Mouse (Mus musculus): ENCODE measurements around the gene Pitpnc1. TPM values are rescaled to one million over a fixed set of nuclear protein-coding genes. Genes with fewer than 3 reads are reported as not detected.

Gene Pitpnc1
- polyA plus RNA-seq, 1 experiment = 11.3 TPM

- no peak overlapping the region for H3K27ac ChIP-seq (ENCODE audit: control insufficient read depth, insufficient read depth, low read length)
- no peaks in the 10 kb centered on the region for H3K36me3 ChIP-seq (ENCODE audit: control insufficient read depth, insufficient read depth, low read length)
- DNase-seq = no peak
- WGBS = 94% methylated on average over 10 of the region's 10 CpGs
- H3K27me3 ChIP-seq (ENCODE audit: control insufficient read depth, insufficient read depth, low read length) = no peaks in the 10 kb centered on the region
- no peak overlapping the region for H3K4me3 ChIP-seq (ENCODE audit: control insufficient read depth, insufficient read depth, low read length)
- H3K4me1 ChIP-seq (replicated peaks; ENCODE audit: control insufficient read depth, insufficient read depth, low read length) = peaks cover 8% of the 10 kb centered on the region
- TF ChIP-seq CTCF (IDR thresholded peaks at IDR 0.05; ENCODE audit: borderline replicate concordance, control insufficient read depth, extremely low read depth, insufficient read depth, low read length, poor library complexity) = no peak
- TF ChIP-seq POLR2A (IDR thresholded peaks at IDR 0.05; ENCODE audit: control insufficient read depth, extremely low read depth, insufficient read depth, low read length, poor library complexity) = no peak
Observed at GRCm38 (mm10) chr11:107386481-107386880, 84.0 kb downstream of the Pitpnc1 start.

DNA sequence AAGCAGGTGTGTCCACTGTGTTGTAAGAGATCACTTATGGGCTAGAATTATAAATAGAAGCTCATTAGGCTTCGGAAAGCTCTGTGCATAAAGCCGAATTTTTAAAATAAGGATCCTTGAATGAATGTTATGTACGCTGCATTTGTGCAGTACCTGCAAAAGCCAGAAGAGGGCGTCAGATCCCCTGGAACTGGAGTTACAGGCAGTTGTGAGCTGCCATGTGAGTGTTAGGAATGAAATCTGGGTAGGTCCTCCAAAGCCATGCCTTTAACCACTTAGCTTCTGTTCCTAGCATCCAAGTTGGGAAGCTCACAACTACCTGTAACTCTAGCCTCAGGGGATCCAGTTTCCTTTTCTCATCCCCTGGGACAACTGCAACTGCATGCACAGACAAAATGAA lies 85.2 kb downstream of the Pitpnc1 start:
- Histone ChIP-seq H3K27me3 (ENCODE audit: control insufficient read depth, insufficient read depth, low read length) (no peaks in the 10 kb centered on the region), H3K36me3 (ENCODE audit: control insufficient read depth, insufficient read depth, low read length) (no peaks in the 10 kb centered on the region), H3K27ac (ENCODE audit: control insufficient read depth, insufficient read depth, low read length) (no peak overlapping the region), H3K4me1 (replicated peaks; ENCODE audit: control insufficient read depth, insufficient read depth, low read length) (peaks cover 8% of the 10 kb centered on the region), H3K4me3 (ENCODE audit: control insufficient read depth, insufficient read depth, low read length) (no peak overlapping the region)
- DNase-seq = peak; percentile 69
- 75% methylated on average over 4 of the region's 4 CpGs for WGBS
- TF ChIP-seq CTCF (IDR thresholded peaks at IDR 0.05; ENCODE audit: borderline replicate concordance, control insufficient read depth, extremely low read depth, insufficient read depth, low read length, poor library complexity) = no peak
- no peak for TF ChIP-seq POLR2A (IDR thresholded peaks at IDR 0.05; ENCODE audit: control insufficient read depth, extremely low read depth, insufficient read depth, low read length, poor library complexity)

GRCm38 (mm10) chr11:107383985-107384384 lies 86.5 kb downstream of the Pitpnc1 start:
- no peak overlapping the region for H3K4me3 ChIP-seq (ENCODE audit: control insufficient read depth, insufficient read depth, low read length)
- H3K36me3 ChIP-seq (ENCODE audit: control insufficient read depth, insufficient read depth, low read length) = no peaks in the 10 kb centered on the region
- TF ChIP-seq POLR2A (IDR thresholded peaks at IDR 0.05; ENCODE audit: control insufficient read depth, extremely low read depth, insufficient read depth, low read length, poor library complexity) = no peak
- TF ChIP-seq CTCF (IDR thresholded peaks at IDR 0.05; ENCODE audit: borderline replicate concordance, control insufficient read depth, extremely low read depth, insufficient read depth, low read length, poor library complexity) = no peak
- no peak overlapping the region for H3K27ac ChIP-seq (ENCODE audit: control insufficient read depth, insufficient read depth, low read length)
- DNase-seq = no peak
- WGBS = 92% methylated on average over 6 of the region's 6 CpGs
- H3K4me1 ChIP-seq (replicated peaks; ENCODE audit: control insufficient read depth, insufficient read depth, low read length) = peaks cover 5% of the 10 kb centered on the region
- no peaks in the 10 kb centered on the region for H3K27me3 ChIP-seq (ENCODE audit: control insufficient read depth, insufficient read depth, low read length)

DNA sequence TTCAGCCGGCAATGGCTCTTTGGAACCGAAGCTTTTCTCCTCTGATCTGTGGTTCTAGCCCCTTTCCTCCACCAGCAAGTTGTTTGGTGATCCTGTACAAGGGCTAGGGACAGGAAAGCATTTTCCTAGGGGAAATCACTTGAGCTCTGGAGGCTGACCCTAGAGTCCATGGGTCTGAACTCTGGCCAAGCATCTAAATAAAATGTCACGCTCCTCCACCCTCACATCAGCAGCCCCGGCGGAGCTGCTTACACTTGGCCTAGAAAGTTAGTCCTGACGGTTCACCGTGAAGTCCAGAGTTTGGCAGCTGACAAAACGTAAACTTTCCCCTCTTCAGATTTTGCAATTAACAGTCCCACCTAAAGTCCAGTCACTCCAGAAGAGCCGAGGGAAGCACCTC lies 90.5 kb downstream of the Pitpnc1 start:
- DNase-seq = no peak

DNA sequence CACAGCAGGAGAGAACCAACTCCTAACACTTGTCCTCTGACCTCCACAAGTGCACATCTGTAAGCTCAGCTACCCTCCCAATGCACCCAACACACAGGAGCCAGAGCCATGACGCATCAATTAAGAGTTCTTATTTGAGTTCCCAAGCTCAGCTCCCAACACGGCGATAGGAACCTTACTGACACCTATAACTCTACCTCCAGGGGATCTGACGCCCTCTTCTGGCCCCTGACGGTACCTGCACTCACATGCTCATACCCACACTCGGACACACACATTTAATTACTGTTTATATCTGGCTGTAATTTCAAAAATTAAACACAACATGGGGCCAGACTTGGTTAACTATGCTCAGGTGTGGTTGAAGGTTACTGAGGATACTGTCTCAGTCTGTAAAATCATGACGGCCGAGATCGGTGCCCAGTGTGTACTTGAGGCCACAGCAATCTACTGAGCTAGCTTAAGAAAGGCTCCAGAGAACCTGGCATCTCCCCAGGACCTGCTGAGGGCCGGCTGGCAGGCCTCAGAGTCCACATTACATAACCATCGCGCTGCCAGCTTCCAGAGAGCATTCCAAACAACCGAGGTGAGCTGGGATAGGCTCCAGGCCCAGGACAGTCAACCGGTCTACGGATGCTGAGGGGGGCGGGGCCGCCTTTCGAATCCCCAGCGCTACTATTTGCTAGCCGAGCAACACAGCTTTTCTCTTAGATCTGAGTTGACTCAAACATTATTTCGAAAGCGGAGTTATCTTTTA lies 91.2 kb downstream of the Pitpnc1 start:
- Histone ChIP-seq H3K27ac (ENCODE audit: control insufficient read depth, insufficient read depth, low read length) (no peak overlapping the region), H3K4me1 (replicated peaks; ENCODE audit: control insufficient read depth, insufficient read depth, low read length) (no peaks in the 10 kb centered on the region), H3K27me3 (ENCODE audit: control insufficient read depth, insufficient read depth, low read length) (no peaks in the 10 kb centered on the region), H3K4me3 (ENCODE audit: control insufficient read depth, insufficient read depth, low read length) (no peak overlapping the region), H3K36me3 (ENCODE audit: control insufficient read depth, insufficient read depth, low read length) (no peaks in the 10 kb centered on the region)
- 95% methylated on average over 22 of the region's 22 CpGs for WGBS
- TF ChIP-seq CTCF (IDR thresholded peaks at IDR 0.05; ENCODE audit: borderline replicate concordance, control insufficient read depth, extremely low read depth, insufficient read depth, low read length, poor library complexity) = no peak
- DNase-seq = no peak

More for the DNA sequence above, 90.5 kb downstream of the Pitpnc1 start:
- Histone ChIP-seq H3K4me3 (ENCODE audit: control insufficient read depth, insufficient read depth, low read length) (no peak overlapping the region), H3K36me3 (ENCODE audit: control insufficient read depth, insufficient read depth, low read length) (no peaks in the 10 kb centered on the region), H3K27ac (ENCODE audit: control insufficient read depth, insufficient read depth, low read length) (no peak overlapping the region), H3K27me3 (ENCODE audit: control insufficient read depth, insufficient read depth, low read length) (no peaks in the 10 kb centered on the region), H3K4me1 (replicated peaks; ENCODE audit: control insufficient read depth, insufficient read depth, low read length) (no peaks in the 10 kb centered on the region)
- WGBS = 94% methylated on average over 9 of the region's 9 CpGs
- TF ChIP-seq POLR2A (IDR thresholded peaks at IDR 0.05; ENCODE audit: control insufficient read depth, extremely low read depth, insufficient read depth, low read length, poor library complexity) (no peak), CTCF (IDR thresholded peaks at IDR 0.05; ENCODE audit: borderline replicate concordance, control insufficient read depth, extremely low read depth, insufficient read depth, low read length, poor library complexity) (no peak)

DNA sequence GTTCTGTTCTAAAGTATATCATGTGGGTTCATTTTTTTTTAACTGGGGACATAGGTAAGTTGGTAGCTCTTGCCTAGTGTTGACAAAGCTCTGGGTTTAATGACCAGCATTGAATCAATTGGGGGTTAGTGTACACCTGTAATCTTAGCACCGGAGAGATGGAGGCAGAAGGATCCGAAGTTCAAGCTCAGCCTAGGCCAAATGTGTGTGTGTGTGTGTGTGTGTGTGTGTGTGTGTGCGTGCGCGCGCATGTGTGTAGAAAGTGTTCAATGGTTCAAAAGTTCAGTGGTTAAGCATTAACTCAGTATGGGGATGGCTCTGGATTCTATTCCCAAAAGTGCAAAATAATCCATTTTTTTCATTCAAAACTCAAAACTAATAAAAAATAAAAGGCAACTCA lies 93.2 kb downstream of the Pitpnc1 start:
- DNase-seq = no peak
- TF ChIP-seq CTCF (IDR thresholded peaks at IDR 0.05; ENCODE audit: borderline replicate concordance, control insufficient read depth, extremely low read depth, insufficient read depth, low read length, poor library complexity) = no peak
- no peak for TF ChIP-seq POLR2A (IDR thresholded peaks at IDR 0.05; ENCODE audit: control insufficient read depth, extremely low read depth, insufficient read depth, low read length, poor library complexity)
- no peak overlapping the region for H3K27ac ChIP-seq (ENCODE audit: control insufficient read depth, insufficient read depth, low read length)
- H3K4me1 ChIP-seq (replicated peaks; ENCODE audit: control insufficient read depth, insufficient read depth, low read length) = no peaks in the 10 kb centered on the region
- no peaks in the 10 kb centered on the region for H3K27me3 ChIP-seq (ENCODE audit: control insufficient read depth, insufficient read depth, low read length)
- 97% methylated on average over 6 of the region's 6 CpGs for WGBS
- no peak overlapping the region for H3K4me3 ChIP-seq (ENCODE audit: control insufficient read depth, insufficient read depth, low read length)
- H3K36me3 ChIP-seq (ENCODE audit: control insufficient read depth, insufficient read depth, low read length) = no peaks in the 10 kb centered on the region

GRCm38 (mm10) chr11:107376272-107376671 lies 94.2 kb downstream of the Pitpnc1 start:
- Histone ChIP-seq H3K4me1 (replicated peaks; ENCODE audit: control insufficient read depth, insufficient read depth, low read length) (no peaks in the 10 kb centered on the region), H3K4me3 (ENCODE audit: control insufficient read depth, insufficient read depth, low read length) (no peak overlapping the region), H3K27me3 (ENCODE audit: control insufficient read depth, insufficient read depth, low read length) (no peaks in the 10 kb centered on the region), H3K27ac (ENCODE audit: control insufficient read depth, insufficient read depth, low read length) (no peak overlapping the region), H3K36me3 (ENCODE audit: control insufficient read depth, insufficient read depth, low read length) (no peaks in the 10 kb centered on the region)
- no peak for DNase-seq
- TF ChIP-seq POLR2A (IDR thresholded peaks at IDR 0.05; ENCODE audit: control insufficient read depth, extremely low read depth, insufficient read depth, low read length, poor library complexity) = no peak
- no peak for TF ChIP-seq CTCF (IDR thresholded peaks at IDR 0.05; ENCODE audit: borderline replicate concordance, control insufficient read depth, extremely low read depth, insufficient read depth, low read length, poor library complexity)
- 93% methylated on average over 12 of the region's 12 CpGs for WGBS

Data from thymus, adult 2 months (tissue).